Mouse (Mus musculus) thymus, adult 2 months (tissue): ENCODE data around the gene Cpne5. TPM values are rescaled to one million over a fixed set of nuclear protein-coding genes. Genes with fewer than 3 reads are reported as not detected.

Experiments used
- DNase-seq: peaks from one replicate; pipeline ENCODE4 v3.0.0; 2021
- H3K27ac ChIP-seq: fragments of 200-500 bp; 2 replicates; pipeline ENCODE4 v1.5.1; 2012; ENCODE audit warnings: low read length, control low read depth; ENCODE audit not compliant: control insufficient read depth, insufficient read depth
- H3K27me3 ChIP-seq: fragments of 200-500 bp; 2 replicates; pipeline ENCODE4 v1.6.1; 2012; ENCODE audit warnings: mild to moderate bottlenecking, low read length, moderate library complexity, mixed read lengths; ENCODE audit not compliant: control insufficient read depth, insufficient read depth
- H3K36me3 ChIP-seq: fragments of 200-500 bp; 2 replicates; pipeline ENCODE4 v1.6.1; 2012; ENCODE audit warnings: mild to moderate bottlenecking, low read length, moderate library complexity; ENCODE audit not compliant: control insufficient read depth, insufficient read depth
- H3K4me1 ChIP-seq: fragments of 200-500 bp; replicated peaks from 2 replicates; pipeline ENCODE4 v1.6.1; 2012; ENCODE audit warnings: low read length; ENCODE audit not compliant: control insufficient read depth, insufficient read depth
- H3K4me3 ChIP-seq: fragments of 200-500 bp; 2 replicates; pipeline ENCODE4 v1.5.1; 2012; ENCODE audit warnings: mild to moderate bottlenecking, low read length, control low read depth, moderate library complexity; ENCODE audit not compliant: control insufficient read depth, insufficient read depth
- CTCF ChIP-seq: fragments of 200-500 bp; IDR thresholded peaks from 2 replicates; pipeline ENCODE4 v1.5.1; 2012; ENCODE audit warnings: mild to moderate bottlenecking, control low read depth, low read length, moderate library complexity, borderline replicate concordance; ENCODE audit not compliant: control insufficient read depth, poor library complexity, insufficient read depth; ENCODE audit errors: extremely low read depth
- POLR2A ChIP-seq: fragments of 200-500 bp; IDR thresholded peaks from 2 replicates; pipeline ENCODE4 v1.6.1; 2012; ENCODE audit warnings: mild to moderate bottlenecking, low read length, control low read depth, moderate library complexity; ENCODE audit not compliant: control insufficient read depth, poor library complexity, insufficient read depth; ENCODE audit errors: extremely low read depth
- WGBS: fragments of 180-500 bp; shearing (Covaris S2); methylation state at CpG from one replicate; pipeline ENCODE4 v1.1.7; 2018; 5-methylcytosine and 5-hydroxymethylcytosine counted together
- polyA plus RNA-seq: library from polyadenylated mRNA; depleted of rRNA; stranded (reverse); fragments of >200 nt; gene quantifications from 2 replicates; pipeline ENCODE4 v1.2.3, GENCODE M21; 2012

The Cpne5 gene
- polyA plus RNA-seq, 1 experiment, result 4.6 TPM

DNA sequence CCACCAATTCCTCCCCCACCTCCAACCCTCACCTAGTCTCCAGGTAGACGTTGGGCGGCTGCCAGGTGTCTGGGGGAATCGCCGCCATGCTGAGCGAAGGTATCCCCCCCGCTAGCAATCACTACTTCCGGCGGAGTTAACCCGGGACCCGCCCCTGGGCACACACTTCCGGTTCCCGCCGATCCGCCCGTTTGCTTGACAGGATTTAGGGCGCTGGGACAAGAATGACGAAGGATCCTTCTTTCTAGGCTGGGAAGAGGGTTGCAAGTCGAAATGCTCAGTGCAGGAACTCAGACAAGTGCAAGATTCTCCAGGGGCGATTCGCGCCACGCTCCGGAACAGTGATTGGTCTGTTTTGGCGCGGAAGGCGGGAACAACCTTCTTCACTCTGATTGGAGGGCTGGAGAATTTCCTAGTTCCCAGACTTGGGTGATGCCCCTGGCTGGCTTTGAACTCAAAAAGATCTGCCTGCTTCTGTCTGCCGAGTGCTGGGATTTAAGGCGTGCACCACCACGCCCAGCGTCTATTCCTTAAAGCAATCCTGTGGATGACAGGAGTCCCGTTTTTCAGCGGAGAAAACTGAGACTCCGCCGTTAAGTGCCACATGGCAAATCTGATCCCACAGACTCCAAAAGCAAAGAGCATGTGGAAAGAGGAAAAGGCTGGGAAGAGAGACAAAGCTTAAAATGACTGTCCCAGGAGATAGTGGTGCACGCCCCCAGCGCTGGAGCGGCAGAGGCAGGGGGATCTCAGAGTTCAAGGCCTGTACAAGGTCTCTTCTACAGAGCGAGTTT is 26.1 kb upstream of the Cpne5 start, which contains the start of gene Ppil1:
Ppil1 (minus strand) TSS at position 347 of the 794 bp plus-strand sequence.
- peaks cover 5% of the 10 kb centered on the region; the same call in 1 of the 2 replicates for H3K36me3 ChIP-seq
- peak; percentile 82 for DNase-seq
- no peaks in the 10 kb centered on the region for H3K27me3 ChIP-seq
- H3K27ac ChIP-seq, result peak within 1 kb of the TSS; percentile 96
- TF ChIP-seq POLR2A (peak; percentile 74), CTCF (0 out of 2 replicates have a peak, but pooled peaks have one; percentile 27)
- H3K4me3 ChIP-seq, result peak within 1 kb of the TSS; percentile 73
- peaks cover 28% of the 10 kb centered on the region for H3K4me1 ChIP-seq
- 12% methylated on average over 38 of the region's 38 CpGs for WGBS

DNA sequence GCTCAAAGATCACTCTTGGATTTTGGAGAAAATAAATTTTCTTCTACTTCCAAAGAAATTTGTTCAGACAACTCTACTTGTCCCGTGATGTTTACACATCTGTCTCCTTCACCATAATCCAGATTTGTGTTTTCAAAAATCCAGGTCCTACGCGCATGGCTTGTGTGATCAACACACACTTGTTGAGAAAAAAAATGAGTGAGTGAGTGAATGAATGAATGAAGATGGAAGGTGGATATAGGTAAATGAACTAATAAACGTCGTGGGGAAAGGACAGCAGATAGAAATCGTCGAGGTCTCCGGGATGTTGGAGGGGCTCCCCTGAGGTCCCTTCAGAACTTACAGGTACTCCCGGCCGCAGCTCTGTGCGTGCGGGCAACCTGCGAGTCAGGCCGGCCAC is 25.4 kb upstream of the Cpne5 start:
- TF ChIP-seq CTCF, result no peak
- TF ChIP-seq POLR2A, result no peak
- under 1% methylated on average over 14 of the region's 14 CpGs for WGBS

GRCm38 (mm10) chr17:29262259-29262649 is 24.3 kb upstream of the Cpne5 start:
- peaks cover 28% of the 10 kb centered on the region for H3K4me1 ChIP-seq
- no peaks in the 10 kb centered on the region for H3K27me3 ChIP-seq
- TF ChIP-seq CTCF, result no peak
- no peak for TF ChIP-seq POLR2A
- DNase-seq, result no peak
- 25% methylated on average over 2 of the region's 2 CpGs for WGBS
- H3K27ac ChIP-seq, result no peak overlapping the region
- peaks cover 15% of the 10 kb centered on the region for H3K36me3 ChIP-seq
- H3K4me3 ChIP-seq, result no peak overlapping the region

More for the DNA sequence above, 25.4 kb upstream of the Cpne5 start:
- no peaks in the 10 kb centered on the region for H3K27me3 ChIP-seq
- H3K4me3 ChIP-seq, result peak overlapping the region; percentile 73
- no peak overlapping the region for H3K27ac ChIP-seq
- H3K36me3 ChIP-seq, result peaks cover 5% of the 10 kb centered on the region; the same call in 1 of the 2 replicates
- H3K4me1 ChIP-seq, result peaks cover 28% of the 10 kb centered on the region
- DNase-seq, result no peak

DNA sequence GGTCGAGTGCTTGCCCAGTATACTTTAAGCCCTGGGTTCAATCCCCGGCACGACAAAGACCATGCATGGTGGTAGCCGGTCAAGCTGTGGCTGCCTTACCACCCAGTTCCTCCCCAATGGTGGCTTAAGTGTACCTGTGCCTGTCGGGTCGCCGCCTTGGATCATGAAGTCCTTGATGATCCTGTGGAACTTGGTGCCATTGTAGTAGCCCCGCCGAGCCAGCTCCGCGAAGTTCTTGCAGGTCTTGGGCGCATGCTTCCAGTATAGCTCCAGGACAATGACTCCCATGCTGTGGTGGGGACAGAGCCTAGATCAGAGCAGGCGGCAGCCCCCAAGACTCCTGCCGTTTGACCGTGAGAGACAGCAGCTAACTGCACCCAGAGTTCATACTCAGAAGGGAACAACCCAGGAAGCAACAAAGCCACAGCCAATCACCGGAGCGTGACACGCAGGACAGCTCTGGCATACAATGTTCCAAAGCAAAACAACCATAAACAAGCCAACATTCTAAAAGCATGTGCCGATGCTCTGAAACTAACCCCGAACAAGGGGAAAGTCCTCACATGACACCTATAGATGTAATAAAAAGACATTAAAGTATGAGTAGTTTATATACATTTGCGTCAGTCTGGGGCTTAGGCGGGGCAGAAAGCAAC is 23.8 kb upstream of the Cpne5 start:
- no peak overlapping the region for H3K27ac ChIP-seq
- WGBS, result 73% methylated on average over 22 of the region's 22 CpGs
- TF ChIP-seq POLR2A (no peak), CTCF (no peak)
- peaks cover 15% of the 10 kb centered on the region for H3K36me3 ChIP-seq
- H3K27me3 ChIP-seq, result no peaks in the 10 kb centered on the region
- no peak overlapping the region for H3K4me3 ChIP-seq
- H3K4me1 ChIP-seq, result peaks cover 28% of the 10 kb centered on the region
- no peak for DNase-seq

GRCm38 (mm10) chr17:29260501-29260900 is 22.5 kb upstream of the Cpne5 start:
- peaks cover 22% of the 10 kb centered on the region for H3K4me1 ChIP-seq
- WGBS, result 96% methylated on average over 15 of the region's 15 CpGs
- TF ChIP-seq POLR2A (no peak), CTCF (no peak)
- H3K27ac ChIP-seq, result no peak overlapping the region
- peaks cover 18% of the 10 kb centered on the region for H3K36me3 ChIP-seq
- H3K27me3 ChIP-seq, result no peaks in the 10 kb centered on the region
- no peak for DNase-seq
- H3K4me3 ChIP-seq, result no peak overlapping the region

DNA sequence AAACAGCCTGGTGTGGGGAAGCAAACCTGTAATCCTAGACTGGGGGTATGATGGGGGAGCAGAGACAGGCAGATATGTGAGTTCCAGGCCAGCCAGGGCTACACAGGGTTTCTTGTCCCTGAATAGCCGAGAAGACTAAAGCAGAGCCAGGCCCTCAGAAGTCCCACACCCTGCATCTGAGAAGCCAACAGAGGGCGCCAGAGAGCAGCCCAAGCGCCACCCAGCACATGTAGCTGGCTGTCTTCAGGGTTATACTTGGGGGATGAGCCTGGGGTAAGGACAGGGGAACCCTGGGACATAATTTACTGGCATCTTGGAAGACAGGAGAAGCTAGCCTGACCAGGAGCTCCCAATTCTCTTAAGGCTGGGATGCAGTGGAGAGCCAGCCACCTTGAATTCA is 21.5 kb upstream of the Cpne5 start:
- peaks cover 20% of the 10 kb centered on the region for H3K36me3 ChIP-seq
- DNase-seq, result peak; percentile 77
- WGBS, result 4% methylated on average over 3 of the region's 3 CpGs
- peaks cover 20% of the 10 kb centered on the region for H3K4me1 ChIP-seq
- no peaks in the 10 kb centered on the region for H3K27me3 ChIP-seq
- H3K27ac ChIP-seq, result no peak overlapping the region
- no peak overlapping the region for H3K4me3 ChIP-seq
- TF ChIP-seq CTCF, result peak; percentile 98
- no peak for TF ChIP-seq POLR2A
